Mouse (Mus musculus) embryonic stem cell, embryonic (primary cell): ENCODE measurements around the gene Etv3.
"Not testable (repeated sequence)": the region's sequence is repeated elsewhere in the genome, so short reads cannot be mapped to it uniquely, and the experiment has no call there.

Source experiments
- CTCF ChIA-PET, 4 experiments: fragments of 300-600 bp in 2 of 4; fragments of 350-600 bp in 2 of 4; sonication (Branson Sonifier 250); formaldehyde crosslinking; loops; one replicate each; lab custom pipeline; 2022; ENCODE audit warnings: inconsistent platforms in 2 of 4; lab: Charles Lee
- POLR2A ChIA-PET, 4 experiments: fragments of 300-600 bp in 2 of 4; fragments of 350-600 bp in 2 of 4; sonication (Branson Sonifier 250); formaldehyde crosslinking; loops; one replicate each; lab custom pipeline; 2022; ENCODE audit warnings: antibody characterized with exemption in 4 of 4, inconsistent platforms in 1 of 4; lab: Charles Lee

The Etv3 gene

DNA sequence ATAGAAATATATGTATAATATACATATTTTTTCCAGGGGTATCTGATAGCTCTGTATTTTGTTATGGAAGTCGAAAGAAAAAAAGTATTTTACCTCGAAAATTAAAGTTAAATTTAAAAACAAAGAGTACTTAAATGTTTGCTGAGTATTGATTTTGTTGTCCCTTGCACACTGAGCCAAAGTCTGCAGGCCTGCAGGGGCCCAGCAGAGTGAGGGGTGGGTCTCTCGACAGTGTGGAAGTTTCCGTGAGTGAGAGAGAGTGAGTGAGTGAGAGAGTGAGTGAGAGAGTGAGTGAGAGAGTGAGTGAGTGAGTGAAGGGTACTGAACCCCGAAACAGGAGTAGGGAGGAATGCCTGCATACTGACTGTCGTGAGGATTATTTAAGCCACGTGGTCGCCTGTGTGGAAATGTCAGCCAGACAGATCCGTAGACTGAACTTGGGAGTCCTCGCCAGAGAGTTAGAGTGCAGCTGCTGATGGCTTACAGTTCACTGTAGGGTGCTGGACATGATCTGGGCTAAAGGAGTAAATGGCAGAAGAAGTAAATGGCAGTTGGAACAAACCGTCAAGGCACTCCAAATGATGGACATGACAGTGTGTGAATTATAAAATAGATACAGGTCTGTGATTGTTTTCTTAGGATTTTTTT, 14.9 kb downstream of the Etv3 start:
- ChIA-PET CTCF (interaction anchor here in 3 of 4 experiments (0.6 to 1.3 kb wide), 3 partner anchors 12 to 209 kb away, joined by 3 read pairs; no protein-coding TSS in a partner anchor), POLR2A (interaction anchor here in 3 of 4 experiments (0.6 to 1.3 kb wide), 4 partner anchors 10 to 211 kb away, joined by 3 to 5 read pairs (median 4); partner anchors contain the start of gene Etv3 (in 1 of the 3))

DNA sequence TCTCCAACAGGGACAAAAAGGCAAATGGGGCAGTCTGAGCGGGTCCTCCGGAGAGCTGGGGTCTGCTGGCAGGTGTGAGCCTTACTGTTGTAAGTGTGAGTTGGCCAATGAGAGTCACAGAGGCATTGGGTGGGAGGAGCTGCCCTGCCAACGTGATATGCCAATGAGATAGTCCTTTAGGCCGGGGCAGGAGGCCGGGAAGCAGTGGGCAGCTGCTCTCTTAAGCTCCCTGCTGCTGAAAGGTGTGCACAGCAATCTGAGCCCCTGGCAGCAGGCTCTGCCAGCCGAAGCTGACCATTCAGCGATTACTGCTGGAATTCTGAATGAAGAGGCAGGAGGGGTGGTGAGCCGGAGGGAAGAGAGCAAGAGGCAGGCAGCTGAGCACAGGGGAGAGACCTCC, 15.5 kb downstream of the Etv3 start:
- POLR2A ChIA-PET, result interaction anchor here in 3 of 4 experiments (0.8 to 2.4 kb wide), 6 partner anchors 11 to 39 kb away, joined by 3 to 6 read pairs (median 4); partner anchors contain the start of gene Etv3 (in 2 of the 3)
- CTCF ChIA-PET, result interaction anchor here in 3 of 4 experiments (0.5 to 2.5 kb wide), 5 partner anchors 11 to 507 kb away, joined by 3 to 8 read pairs (median 3); no protein-coding TSS in a partner anchor

DNA sequence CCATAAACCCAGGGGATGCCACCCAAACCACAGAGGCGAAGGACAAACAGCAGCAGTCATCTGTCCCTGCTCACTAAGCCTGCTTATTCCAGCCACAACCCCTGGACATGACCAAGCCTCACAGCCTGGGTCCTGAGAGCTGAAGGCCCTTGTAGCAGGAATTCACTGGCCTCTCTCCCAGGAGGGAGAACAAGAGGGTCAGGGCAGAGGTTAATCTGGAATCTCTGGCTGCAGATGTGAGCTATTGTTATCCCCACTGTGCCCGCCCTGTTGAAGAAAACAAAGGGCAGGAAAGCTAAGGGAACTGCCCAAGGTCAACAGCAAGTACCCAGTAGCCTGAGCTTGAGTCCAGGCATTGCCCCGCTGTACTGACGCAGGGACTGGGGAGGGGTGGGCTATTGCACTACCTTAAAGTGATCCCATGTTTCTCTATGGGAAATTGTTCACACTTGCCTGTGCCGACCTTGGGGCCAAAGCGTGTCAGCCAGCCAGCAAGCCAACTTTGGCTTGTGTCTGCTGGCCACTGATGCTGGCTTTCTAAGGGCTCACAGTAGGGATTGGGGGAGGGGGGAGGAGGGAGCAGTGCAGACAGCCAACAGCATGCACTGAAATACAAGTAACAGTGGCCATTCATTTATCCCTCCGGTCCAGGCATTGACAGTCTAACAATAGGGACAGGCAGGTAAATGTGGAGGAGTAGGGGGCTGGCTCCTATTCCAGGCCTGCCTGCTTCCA, 17.4 kb downstream of the Etv3 start:
- POLR2A ChIA-PET, result interaction anchor here in 3 of 4 experiments (0.6 to 2.4 kb wide), 8 partner anchors 8 to 23 kb away, joined by 3 to 7 read pairs (median 4); partner anchors contain the start of gene Etv3 (in 2 of the 3)
- CTCF ChIA-PET, result interaction anchor here in 3 of 4 experiments (0.6 to 2.5 kb wide), 7 partner anchors 20 to 754 kb away, joined by 3 to 8 read pairs (median 3); no protein-coding TSS in a partner anchor

DNA sequence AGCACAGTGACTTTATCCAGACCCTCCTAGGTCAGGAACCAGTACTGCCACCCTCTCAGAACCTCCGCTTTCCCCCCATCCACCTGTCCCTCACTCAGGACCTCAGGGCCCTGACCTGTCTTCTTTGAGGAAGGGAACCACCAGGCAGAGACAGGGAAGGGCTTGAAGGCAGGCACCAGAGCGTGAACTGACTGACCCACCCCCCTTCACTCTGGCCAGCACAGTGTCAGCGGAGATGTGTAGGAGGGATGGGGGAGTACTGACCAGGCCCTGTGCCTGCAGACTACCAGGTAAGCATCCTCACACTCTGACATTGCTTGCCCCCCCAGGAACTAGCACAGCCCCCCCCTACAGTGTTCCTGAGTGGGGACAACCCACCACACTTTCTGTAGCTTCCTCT, 20.3 kb downstream of the Etv3 start:
- CTCF ChIA-PET, result interaction anchor here in 3 of 4 experiments (0.7 to 1.7 kb wide), 4 partner anchors 17 to 464 kb away, joined by 3 to 5 read pairs (median 4); no protein-coding TSS in a partner anchor

DNA sequence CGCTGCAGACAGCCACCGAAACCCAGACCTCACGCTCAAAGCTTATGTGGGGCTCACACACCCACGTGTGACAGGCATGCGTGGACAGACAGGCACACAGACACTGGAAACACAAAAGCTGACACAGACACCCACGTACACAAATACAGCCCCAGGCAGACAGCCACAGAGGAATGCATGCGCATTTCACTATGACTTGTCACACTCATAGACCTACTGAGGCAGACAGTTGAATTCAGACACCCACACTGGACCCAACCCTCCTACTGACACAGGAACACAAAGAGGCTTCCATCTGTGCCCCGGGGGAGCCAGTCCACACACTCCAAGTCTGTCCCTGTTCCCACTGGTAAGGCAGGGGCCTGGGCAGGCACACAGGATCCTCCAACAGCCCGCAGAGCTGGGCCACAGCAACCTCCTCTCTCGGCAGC, 21.1 kb downstream of the Etv3 start:
- ChIA-PET CTCF (interaction anchor here in 2 of 4 experiments (0.8 to 1.7 kb wide), 2 partner anchors 16 to 135 kb away, joined by 3 to 4 read pairs; no protein-coding TSS in a partner anchor), POLR2A (no interaction called here)

More for the DNA sequence above, 20.3 kb downstream of the Etv3 start:
- POLR2A ChIA-PET, result interaction anchor here in 2 of 4 experiments (0.6 to 1.1 kb wide), 4 partner anchors 11 to 140 kb away, joined by 3 to 4 read pairs (median 3); no protein-coding TSS in a partner anchor

DNA sequence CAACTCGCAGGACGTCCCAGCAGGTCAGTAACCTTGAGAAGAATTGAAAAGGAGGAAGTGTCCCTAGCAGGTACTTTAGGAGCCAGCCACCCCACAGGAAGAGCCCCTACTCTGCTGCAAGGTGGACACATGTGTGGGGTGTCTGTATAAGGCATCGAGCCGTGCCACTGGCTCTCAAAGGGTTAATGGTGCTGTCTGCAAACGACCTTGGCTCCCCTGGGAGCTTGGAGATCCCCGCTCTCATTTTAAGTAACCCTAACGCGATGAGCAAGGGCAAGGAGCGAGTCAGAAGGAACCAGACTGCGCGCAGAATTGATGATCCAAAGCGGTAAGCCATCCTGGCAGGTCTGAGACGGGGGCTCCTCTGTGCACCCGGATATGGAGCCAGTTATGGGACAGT, 24.7 kb downstream of the Etv3 start:
- ChIA-PET POLR2A (interaction anchor here in 2 of 4 experiments (0.9 to 1.2 kb wide), 3 partner anchors 8 to 12 kb away, joined by 3 to 4 read pairs (median 3); no protein-coding TSS in a partner anchor), CTCF (interaction anchor here in 2 of 4 experiments (0.6 to 1.6 kb wide), 2 partner anchors 12 to 112 kb away, joined by 5 read pairs; no protein-coding TSS in a partner anchor)

DNA sequence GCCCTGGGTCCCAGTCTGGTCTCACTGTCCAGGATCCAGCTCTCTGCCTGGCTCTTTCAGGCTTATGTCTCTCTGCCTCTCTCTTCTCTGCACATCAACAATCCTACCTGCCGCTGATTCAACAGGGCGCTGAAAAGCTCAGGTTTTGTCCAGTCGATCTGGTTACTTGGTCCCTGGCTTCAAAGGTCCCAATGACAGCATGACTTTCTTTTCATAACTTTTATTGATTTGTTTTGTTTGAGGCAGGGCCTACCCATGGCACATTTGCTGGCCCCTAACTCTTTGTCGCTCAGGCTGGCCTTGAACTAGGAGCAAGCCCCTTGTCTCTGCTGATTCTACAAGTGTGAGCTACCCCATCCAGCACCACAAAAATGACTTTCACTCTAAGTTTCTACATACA, 27.1 kb downstream of the Etv3 start:
- POLR2A ChIA-PET, result no interaction called here

DNA sequence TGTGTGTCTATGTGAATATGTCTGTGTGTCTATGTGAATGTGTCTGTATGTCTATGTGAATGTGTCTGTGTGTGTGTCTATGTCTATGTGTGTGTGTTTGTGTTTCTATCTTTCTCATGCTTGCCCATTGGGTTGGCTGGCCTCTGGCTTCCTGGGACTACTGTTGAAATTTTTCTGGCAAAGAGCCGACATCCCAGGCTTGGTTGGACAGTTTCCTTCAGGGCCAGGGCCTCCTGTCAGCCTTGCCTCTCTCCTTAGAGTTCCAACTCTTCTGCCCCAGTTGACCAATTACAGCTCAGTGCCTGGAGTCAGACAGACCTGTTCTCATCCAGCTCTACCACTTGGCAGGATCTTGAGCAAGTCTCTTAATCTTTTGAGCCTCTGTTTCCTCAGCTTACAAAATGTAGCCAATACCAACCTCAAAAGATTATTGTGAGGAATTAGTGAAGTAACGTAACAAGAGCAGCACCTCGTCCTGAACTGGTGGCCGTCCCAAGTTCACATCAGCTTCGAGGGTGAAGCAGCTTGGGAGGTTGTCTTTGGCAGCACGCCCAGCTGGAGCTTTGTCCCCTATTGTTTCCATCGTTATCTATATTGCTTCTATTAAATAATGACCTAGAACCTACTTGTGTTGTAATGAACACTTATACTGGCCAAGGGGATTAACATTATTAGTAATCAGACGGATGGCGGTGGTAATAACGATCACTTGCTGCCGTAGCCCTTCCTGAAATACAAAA, 28.2 kb downstream of the Etv3 start:
- POLR2A ChIA-PET, result no interaction called here
- CTCF ChIA-PET, result interaction anchor here in 1 of 4 experiments (0.6 kb wide), 1 partner anchor 168 kb away, joined by 3 read pairs; no protein-coding TSS in a partner anchor

More for the DNA sequence above, 27.1 kb downstream of the Etv3 start:
- CTCF ChIA-PET, result interaction anchor here in 3 of 4 experiments (0.5 to 1.3 kb wide), 4 partner anchors 10 to 12 kb away, joined by 3 to 5 read pairs (median 4); no protein-coding TSS in a partner anchor

DNA sequence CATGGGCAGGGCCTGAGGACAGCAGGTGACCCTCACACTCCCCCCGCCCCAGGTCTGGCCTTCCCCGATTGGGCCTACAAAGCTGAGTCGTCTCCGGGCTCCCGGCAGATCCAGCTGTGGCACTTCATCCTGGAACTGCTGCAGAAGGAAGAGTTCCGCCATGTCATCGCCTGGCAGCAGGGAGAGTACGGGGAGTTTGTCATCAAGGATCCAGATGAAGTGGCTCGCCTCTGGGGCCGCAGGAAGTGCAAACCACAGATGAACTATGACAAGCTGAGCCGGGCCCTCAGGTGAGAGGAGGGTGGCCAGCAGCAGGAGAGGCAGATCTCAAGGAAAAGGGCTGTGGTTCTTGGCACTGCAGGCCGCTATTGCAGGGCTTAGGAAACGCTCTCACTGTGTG, 29.7 kb downstream of the Etv3 start:
- CTCF ChIA-PET, POLR2A ChIA-PET: not testable (repeated sequence)

DNA sequence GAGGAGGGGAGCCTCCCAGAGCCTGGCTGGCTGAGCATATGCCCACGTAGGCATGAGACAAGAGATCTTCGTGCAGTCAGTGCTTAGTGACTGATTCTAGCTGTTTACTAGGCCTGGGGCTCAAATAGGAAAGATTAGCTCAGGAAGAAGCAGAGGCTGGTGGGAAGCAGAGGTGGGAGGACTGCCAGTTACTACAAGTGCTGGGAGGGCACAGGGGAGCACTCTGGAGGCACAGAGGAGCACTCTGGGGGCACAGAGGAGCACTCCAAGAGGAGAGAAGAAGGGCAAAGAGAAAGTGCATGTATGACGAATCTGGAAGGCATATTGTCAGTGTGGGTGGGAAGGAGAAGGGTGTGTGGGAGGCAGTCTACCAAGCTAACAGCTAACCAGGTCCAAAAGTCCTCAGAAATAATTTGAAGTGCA, 30.9 kb downstream of the Etv3 start:
- ChIA-PET CTCF (no interaction called here), POLR2A (interaction anchor here in 2 of 4 experiments (0.6 to 1.4 kb wide), 3 partner anchors 12 to 46 kb away, joined by 3 to 5 read pairs (median 4); no protein-coding TSS in a partner anchor)

DNA sequence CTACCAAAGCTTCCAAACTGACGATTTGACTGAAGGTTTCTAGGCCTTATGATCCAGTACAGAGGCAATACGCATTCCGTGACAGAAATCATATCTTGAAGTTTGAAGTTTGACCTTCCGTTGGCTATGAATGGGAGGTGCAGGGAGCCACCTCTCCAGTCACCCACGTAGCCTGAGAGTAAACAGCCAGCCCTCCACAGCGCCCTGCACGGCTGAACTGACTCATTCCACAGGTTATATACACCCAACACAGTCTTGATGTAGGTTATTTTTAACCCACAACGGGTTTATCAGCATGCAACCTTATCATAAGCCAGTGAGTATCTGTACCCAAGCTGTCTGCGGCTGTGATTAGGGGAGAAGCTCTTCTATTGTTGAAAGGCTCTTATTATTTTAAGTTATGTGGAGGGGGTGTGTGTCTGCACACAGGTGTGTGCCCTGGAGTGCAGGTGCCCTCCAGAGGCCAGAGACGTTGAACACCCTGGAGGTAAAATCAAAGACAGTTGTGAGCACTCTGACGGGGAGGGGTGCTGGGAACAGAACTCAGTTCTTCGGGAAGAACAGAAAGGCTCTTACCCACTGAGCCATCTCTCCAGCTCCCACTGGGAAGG, 31.6 kb downstream of the Etv3 start:
- POLR2A ChIA-PET, result interaction anchor here in 1 of 4 experiments (0.6 to 1.4 kb wide), 3 partner anchors 11 to 46 kb away, joined by 3 to 4 read pairs (median 4); no protein-coding TSS in a partner anchor
- CTCF ChIA-PET, result interaction anchor here in 2 of 4 experiments (0.9 to 2.4 kb wide), 2 partner anchors 52 to 217 kb away, joined by 4 to 8 read pairs; no protein-coding TSS in a partner anchor

DNA sequence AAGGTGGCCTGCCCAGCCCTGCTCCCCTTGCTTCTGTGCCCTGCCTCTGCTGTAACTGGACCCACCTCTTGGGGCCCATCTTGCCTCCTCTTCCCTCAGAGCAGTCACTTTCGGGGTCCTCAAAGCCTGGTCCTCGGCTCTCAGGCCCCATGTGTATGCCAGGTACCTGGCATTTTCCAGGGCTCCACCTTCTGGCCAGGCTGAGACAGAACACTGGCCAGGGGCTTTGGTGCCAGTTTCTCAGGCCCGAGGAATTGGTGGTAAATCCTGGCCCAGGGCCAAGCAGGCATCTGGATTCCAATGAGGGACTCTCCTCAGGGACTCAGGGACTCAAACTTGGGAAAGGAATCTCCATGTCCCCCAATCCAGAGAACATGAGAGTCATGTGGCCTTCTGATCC, 34.9 kb downstream of the Etv3 start:
- ChIA-PET POLR2A (no interaction called here), CTCF (no interaction called here)

DNA sequence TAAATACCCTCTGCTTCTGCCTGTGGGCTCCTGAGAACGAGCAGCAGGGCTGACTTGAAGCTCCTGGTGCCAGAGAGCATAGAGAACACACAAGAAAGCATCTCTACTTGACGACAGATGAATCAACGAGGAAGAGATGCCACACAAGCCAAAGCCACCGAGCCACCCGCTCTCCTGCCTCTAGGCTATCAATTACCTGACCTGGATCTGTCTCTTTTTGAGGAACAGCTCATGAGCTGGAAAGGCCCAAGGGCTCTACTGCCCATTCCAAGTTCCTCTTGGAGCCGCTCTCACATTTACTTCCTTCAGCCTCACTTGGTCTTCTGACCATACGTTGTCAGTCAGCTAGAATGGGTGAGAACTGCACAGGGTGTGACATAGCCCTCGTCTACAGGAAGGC, 36.2 kb downstream of the Etv3 start:
- ChIA-PET CTCF (interaction anchor here (0.8 to 2.6 kb wide), 19 partner anchors 12 to 531 kb away, joined by 3 to 40 read pairs (median 6); partner anchors contain the start of gene Etv3 (in 1 of the 4)), POLR2A (interaction anchor here in 3 of 4 experiments (0.7 to 1.3 kb wide), 7 partner anchors 11 to 528 kb away, joined by 3 read pairs; no protein-coding TSS in a partner anchor)

DNA sequence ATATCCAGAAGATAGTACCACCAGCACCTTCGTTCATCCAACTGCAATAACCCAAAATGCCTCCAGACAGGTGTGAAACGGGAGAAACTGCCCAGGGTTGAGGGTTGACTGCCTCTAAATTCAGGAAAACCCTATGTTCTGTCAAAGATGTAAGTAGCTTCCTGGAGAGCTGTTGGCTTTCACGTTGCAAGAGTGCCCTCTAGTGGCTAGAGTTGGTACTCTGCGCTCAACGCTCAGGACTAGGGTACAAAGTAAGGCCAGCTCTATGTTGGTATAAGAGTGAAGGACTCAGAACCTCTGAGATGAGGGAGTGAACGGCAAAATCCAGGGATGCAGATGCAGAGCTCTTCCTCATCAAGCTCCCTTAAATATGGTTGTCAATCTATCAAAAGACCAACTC, 37.2 kb downstream of the Etv3 start:
- ChIA-PET CTCF (interaction anchor here (0.5 to 2.6 kb wide), 70 partner anchors 10 to 940 kb away, joined by 3 to 40 read pairs (median 4); partner anchors contain the start of genes Arhgef11 (in 1 of the 4), Etv3 (in 1 of the 4) and Kirrel (in 1 of the 4)), POLR2A (interaction anchor here (0.6 to 1.3 kb wide), 15 partner anchors 12 to 529 kb away, joined by 3 to 4 read pairs (median 3); no protein-coding TSS in a partner anchor)

DNA sequence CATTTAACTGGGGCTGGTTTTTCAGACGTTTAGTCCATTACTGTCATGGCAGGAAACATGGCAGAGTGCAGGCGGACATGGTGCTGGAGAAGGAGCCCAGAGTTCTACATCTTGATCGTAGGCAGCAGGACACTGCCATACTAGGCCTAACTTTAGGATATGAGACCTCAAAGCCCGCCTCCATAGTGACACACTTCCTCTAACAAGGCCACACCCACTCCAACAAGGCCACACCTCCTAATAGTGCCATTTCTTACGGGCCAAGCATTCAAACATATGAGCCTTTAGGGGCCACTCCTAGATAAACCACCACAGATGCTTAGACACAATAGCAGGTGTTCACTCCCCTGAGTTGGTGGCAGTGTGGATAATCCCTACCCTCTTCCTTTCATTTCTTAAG, 38.3 kb downstream of the Etv3 start:
- CTCF ChIA-PET, result no interaction called here
- POLR2A ChIA-PET, result no interaction called here

DNA sequence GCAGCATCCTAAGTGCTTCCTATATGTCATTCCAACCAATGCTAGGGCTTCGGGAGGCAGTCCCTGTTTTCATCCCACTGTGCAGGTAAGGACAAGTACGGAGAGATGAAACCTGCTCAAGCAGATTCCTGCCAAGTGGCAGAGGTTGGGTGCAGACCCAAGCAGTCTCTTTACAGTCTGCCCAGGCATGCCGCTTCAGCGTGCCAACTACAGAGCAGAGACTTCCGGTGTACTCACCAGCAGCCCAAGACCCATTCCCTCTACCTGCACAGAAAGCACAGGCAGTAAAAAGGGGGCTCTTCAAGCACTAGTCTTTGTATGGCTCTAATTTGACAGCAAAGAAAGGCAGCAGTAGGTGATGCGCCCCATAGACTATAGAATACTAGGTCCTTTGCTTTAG, 40.4 kb downstream of the Etv3 start:
- CTCF ChIA-PET, result interaction anchor here in 3 of 4 experiments (0.6 to 1.4 kb wide), 4 partner anchors 61 to 580 kb away, joined by 3 to 5 read pairs (median 4); no protein-coding TSS in a partner anchor
- POLR2A ChIA-PET, result interaction anchor here in 2 of 4 experiments (0.7 to 1.4 kb wide), 3 partner anchors 24 to 50 kb away, joined by 3 to 6 read pairs (median 5); partner anchors contain the start of gene Etv3 (in 1 of the 2)
